Mouse (Mus musculus): Measurements from ENCODE around the gene Ndc80.
"Not testable (repeated sequence)": the region's sequence is repeated elsewhere in the genome, so short reads cannot be mapped to it uniquely, and the experiment has no call there.

Ndc80 gene

DNA sequence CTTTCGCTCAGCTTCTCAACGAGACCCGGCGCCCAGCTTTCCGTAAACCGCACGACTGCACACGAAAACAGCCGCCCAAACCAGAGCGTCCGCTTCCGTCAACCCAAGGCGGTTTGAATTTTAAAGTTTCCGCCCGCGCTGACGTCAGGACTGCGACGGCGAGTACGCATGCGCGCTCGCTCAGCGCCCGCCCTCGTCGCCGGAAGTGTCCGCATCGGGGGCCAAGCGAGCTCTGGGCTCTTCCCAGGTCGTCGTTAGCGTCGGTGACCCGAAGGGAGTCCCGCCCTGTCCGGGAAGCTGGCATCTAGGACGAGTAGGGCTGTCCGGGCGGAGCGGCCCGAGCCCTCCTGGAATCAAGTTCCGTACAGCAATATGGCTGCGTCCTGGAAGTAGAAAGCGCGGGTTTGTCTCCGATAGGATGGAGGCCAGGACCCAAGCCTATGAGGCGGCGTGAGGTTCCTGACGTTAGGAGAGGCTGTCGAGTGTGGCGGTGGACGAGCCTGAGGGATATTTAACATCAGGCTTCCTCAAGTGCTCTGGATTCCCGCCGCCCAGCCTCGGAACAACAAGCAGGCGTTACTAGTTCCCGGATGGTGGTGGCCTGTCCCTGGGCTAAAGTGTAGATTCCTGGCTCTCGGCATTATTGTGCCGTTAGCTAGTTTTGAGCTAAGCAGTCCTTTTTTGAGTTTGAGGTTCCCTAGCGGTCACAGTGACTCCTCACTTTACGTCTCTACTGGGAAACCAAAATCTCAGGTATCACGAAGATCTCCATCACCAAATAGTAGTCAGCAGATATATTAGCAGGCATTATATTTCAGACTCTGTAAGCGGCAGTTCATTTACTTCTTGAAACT lies at the start of gene Ndc80:
Ndc80 (minus strand) TSS at position 147 of the 854 bp plus-strand sequence.
- peak; percentile 96 for DNase-seq

DNA sequence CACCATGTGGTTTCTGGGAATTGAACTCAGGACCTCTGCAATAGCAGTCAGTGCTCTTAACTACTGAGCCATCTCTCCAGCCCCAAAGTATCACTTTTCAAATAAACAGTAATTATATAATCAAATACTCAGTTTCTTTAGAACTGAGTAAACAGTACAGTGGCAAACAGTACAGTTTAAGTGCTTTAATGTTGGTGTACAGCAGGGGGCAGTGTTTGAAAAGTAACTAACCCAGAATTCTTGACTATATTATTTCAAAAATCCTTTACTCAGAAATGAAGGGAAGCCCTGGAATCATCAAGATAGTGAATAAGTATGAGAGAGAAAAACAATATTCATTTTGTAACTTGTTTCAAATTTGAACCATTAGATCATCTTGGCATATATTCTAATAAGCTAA lies 35.0 kb upstream of the Ndc80 start:
- peak; percentile 43 for DNase-seq

DNA sequence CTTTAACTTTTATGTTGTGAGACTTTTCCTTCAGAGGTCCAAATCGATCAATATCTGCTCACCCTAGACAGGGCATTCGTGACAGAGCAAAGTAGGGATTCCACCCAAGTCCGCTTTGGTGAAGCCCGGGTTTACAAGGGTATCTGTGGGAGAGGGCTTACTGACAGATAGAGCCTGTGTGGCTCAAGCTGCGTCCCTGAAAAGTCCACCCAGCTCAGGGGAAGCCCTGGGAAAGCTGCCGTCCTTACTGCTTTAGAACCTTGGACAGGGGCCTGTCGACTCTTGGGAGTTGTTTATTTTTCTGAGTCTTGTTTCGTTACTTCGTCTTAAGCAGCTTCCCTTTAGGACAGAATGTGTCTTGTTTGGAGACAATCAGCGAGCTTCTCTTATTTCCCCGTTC lies 26.2 kb upstream of the Ndc80 start:
- no peak for DNase-seq

- peak; percentile 79 for DNase-seq
Observed at GRCm38 (mm10) chr17:71551757-71552451, 25.2 kb upstream of the Ndc80 start, which contains the start of gene Spdya. Spdya (plus strand) TSS chr17:71552061.

GRCm38 (mm10) chr17:71551350-71551749 lies 24.7 kb upstream of the Ndc80 start:
- no peak for DNase-seq

DNA sequence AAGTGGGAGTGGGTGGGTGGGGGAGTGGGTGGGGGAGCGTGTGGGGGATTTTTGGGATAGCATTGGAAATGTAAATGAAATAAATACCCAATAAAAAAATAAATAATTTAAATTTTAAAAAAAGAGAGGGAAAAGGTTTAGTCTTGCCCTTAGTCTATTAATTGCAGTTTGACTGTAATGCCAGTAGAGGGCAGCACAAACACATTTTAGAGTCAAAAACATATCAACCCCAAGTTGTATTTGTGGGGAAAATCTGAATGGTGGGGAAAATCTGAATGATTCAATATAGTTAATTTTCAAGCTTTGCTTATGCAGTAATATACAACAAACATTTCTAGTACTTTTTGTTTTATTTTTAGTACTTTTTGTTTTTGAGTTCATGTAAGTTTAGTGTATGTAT lies 21.9 kb upstream of the Ndc80 start:
- DNase-seq, result peak; percentile 23

- DNase-seq, result no peak
Observed at GRCm38 (mm10) chr17:71537164-71537563, 10.5 kb upstream of the Ndc80 start.

GRCm38 (mm10) chr17:71535595-71535994 lies 8.9 kb upstream of the Ndc80 start:
- DNase-seq, result not testable (repeated sequence)

DNA sequence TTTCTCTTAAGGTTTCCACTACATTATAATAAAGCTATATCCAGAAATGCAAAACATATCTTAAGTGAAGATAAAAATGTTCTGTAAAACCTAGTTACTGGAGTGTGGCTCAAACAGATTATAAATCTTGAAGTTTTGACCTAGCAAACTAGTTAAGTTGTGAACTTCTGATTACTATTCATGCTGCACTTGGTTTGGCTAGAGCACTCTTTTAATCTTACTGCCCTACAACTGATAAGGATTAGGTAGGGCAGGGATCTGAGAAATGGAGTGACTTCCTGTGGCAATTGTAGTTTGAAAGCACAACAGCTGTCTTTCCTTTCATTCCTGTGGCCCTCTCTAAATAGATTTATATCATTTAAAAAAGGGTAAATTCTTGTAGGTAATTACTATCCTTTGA lies 1.4 kb upstream of the Ndc80 start:
- DNase-seq, result no peak

DNA sequence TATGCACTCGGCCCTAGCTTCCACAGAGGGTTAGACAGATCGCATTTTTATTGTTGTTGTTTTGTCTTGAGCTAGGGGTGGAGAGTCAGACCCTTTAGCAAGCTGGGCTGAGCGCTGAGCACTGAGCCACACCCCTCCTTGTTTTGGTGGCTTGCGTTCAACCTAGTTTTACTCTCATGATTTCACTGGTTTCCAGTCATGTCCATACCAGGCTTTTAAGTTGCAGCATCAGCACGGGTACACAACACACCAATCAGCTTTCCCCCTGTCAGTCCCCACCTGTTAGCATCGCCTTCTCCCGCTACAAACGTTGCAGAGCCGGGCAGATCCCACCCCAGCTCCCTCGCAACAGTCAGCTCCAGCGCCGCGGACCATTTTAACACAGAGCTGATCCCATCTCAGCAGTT lies 352 bp downstream of the Ndc80 start:
- DNase-seq, result no peak

DNA sequence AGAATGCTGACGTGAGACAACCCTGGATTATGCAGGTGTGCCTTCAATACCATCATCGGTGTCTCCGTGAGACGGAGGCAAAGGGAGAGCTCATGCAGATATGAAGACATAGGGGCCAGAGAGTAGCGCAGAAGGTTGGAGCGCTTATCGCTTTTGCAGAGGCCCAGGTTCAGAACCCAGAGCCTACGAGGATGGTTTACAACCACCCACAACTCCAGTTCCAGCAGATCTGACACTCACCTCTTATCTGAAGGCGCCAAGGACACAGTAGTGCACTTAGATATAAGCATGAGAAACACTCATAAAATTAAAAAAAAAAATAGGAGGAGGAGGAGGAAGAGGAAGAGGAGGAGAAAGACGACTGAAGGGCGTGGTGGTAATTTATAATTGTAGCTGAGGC lies 16.4 kb downstream of the Ndc80 start:
- DNase-seq, result no peak

GRCm38 (mm10) chr17:71506832-71507231 lies 19.8 kb downstream of the Ndc80 start:
- no peak for DNase-seq

DNA sequence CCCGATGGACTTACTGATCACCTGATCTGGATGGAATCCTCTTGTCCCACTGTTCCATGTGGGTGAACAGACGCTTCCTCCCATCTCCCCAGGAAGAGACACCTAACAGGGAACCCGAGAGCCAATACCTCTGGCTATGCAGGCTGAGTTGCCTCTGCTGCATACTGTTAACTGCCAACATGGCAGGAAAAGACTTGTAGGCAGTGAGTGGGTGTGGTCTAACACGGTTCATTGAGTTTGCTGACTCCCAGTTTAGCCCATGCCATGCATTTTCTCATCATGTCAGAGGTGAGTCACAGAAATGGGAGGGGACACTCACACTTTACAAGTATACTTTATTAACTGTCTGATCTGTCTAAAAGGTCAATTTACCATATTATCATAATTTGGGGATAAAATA lies 30.9 kb downstream of the Ndc80 start:
- DNase-seq, result no peak

DNA sequence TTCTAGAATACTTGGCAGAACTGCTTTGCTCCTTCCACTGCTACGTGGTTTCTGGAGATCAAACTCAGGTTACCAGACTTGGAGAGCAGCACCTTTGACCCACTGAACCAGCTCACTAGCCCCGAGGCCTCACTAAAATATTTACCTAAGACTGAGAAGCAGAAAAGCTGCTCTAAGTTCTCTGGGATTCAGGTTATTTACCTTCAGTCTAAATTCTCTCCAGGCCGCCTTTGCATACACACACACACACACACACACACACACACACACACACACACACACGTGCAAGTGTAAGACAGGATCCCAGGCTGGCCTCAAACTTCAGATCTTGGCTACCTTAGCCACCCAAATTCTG lies 35.3 kb downstream of the Ndc80 start:
- no peak for DNase-seq

- no peak for DNase-seq
Observed at GRCm38 (mm10) chr17:71490666-71491331, 35.9 kb downstream of the Ndc80 start.

DNA sequence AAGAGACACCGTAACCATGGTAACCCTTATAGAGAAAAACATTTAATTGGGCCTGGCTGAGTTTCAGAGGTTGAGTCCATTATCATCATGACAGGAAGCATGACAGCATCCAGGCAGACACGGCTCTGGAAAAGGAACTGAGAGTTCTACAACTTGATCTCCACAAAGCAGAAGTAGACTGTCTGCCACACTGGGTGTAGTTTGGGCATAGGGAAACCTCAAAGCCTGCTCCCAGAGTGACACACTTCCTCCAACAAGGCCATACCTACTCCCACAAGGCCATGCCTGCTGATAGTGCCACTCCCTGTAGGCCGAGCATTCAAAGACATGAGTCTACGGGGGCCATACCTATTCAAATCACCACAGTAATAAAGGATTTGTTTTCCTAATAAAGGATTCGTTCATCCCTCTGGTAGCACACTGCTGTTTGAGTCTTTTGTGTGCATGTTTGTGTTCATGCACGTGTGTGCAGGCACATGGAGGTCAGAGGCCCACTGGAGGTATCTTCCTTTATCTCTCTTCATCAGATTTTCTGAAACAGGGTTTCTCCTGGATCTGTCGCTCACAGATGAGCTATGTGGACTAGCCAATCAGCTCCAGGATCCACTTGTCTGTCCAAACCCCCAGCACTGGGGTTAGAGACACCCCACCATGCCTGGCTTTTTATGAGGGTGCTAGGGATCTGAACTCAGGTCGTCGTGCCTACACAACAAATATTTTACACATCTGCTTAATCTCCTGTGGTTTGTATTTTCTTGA lies 36.8 kb downstream of the Ndc80 start:
- no peak for DNase-seq

GRCm38 (mm10) chr17:71486231-71486851 lies 40.3 kb downstream of the Ndc80 start:
- DNase-seq, result peak; percentile 46

DNA sequence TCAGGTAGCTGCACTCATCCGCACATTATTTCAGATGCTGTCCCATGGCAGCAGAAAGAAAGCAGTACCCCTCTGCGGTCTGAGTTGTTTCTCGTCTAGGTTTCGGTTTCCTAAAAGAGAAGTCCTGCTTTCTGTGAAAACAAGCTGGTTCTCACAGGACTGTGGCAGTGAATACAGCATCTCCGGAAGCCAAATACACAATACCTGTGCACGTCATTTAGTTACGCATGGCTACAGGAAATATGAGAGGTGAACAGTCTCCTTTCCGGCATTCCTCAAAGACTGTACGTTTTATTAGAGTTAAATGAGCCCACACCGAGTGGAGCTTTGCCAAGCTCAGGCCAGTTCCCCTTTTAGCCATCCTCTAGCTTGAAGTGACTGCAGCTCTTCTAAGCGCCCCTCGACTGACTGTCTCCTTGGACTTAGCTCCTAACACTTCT lies 40.8 kb downstream of the Ndc80 start:
- peak; percentile 51 for DNase-seq

GRCm38 (mm10) chr17:71484711-71485110 lies 41.9 kb downstream of the Ndc80 start:
- DNase-seq, result no peak

GRCm38 (mm10) chr17:71483418-71484060 lies 43.1 kb downstream of the Ndc80 start:
- DNase-seq, result peak; percentile 59

- peak; percentile 35 for DNase-seq
Observed at GRCm38 (mm10) chr17:71479381-71479901, 47.2 kb downstream of the Ndc80 start.

- no peak for DNase-seq
Observed at GRCm38 (mm10) chr17:71477481-71477880, 49.2 kb downstream of the Ndc80 start.

All from kidney, adult 9 months (tissue).